Mouse (Mus musculus): Measurements from ENCODE around the gene Tbc1d24. TPM values are rescaled to one million over a fixed set of nuclear protein-coding genes. Genes with fewer than 3 reads are reported as not detected.

Gene Tbc1d24
- polyA plus RNA-seq, 1 experiment from 2014 or later = 8.6 TPM

- no peak overlapping the region for H3K9ac ChIP-seq
- H3K27me3 ChIP-seq = no peaks in the 10 kb centered on the region
- no peak overlapping the region for H3K4me2 ChIP-seq (replicated peaks)
- H3K4me1 ChIP-seq = peaks cover 20% of the 10 kb centered on the region
- no peak overlapping the region for H3K27ac ChIP-seq (replicated peaks)
- peaks cover 7% of the 10 kb centered on the region for H3K36me3 ChIP-seq
- H3K4me3 ChIP-seq (replicated peaks) = no peak overlapping the region
- H3K9me3 ChIP-seq (replicated peaks) = no peaks in the 10 kb centered on the region
- 78% methylated on average over 5 of the region's 5 CpGs for WGBS
- no peak for ATAC-seq (ENCODE audit: insufficient number of reproducible peaks, low FRiP score, low TSS enrichment, low read depth)
Measured at GRCm38 (mm10) chr17:24170729-24171128, 34.6 kb downstream of the Tbc1d24 start.

- Histone ChIP-seq H3K9ac (peak overlapping the region; percentile 94), H3K27me3 (no peaks in the 10 kb centered on the region), H3K36me3 (peaks cover 13% of the 10 kb centered on the region), H3K27ac (replicated peaks) (peak overlapping the region; percentile 99; the same call in 1 of the 2 replicates), H3K4me1 (peaks cover 21% of the 10 kb centered on the region), H3K4me3 (replicated peaks) (peak overlapping the region; percentile 67), H3K9me3 (replicated peaks) (no peaks in the 10 kb centered on the region), H3K4me2 (replicated peaks) (peak overlapping the region; percentile 81)
- no peak for ATAC-seq (ENCODE audit: insufficient number of reproducible peaks, low FRiP score, low TSS enrichment, low read depth)
- 45% methylated on average over 3 of the region's 3 CpGs for WGBS
Measured at GRCm38 (mm10) chr17:24170125-24170524, 35.2 kb downstream of the Tbc1d24 start.

- under 1% methylated on average over 58 of the region's 58 CpGs for whole genome bisulfite sequencing
Measured at GRCm38 (mm10) chr17:24169317-24170065, 35.9 kb downstream of the Tbc1d24 start, which contains the start of gene Atp6v0c. Gene Atp6v0c, minus strand, starts transcription at chr17:24169702.

GRCm38 (mm10) chr17:24168590-24169277 is 36.6 kb downstream of the Tbc1d24 start:
- peak overlapping the region; percentile 67 for H3K4me3 ChIP-seq (replicated peaks)
- H3K27ac ChIP-seq (replicated peaks) = peak overlapping the region; percentile 99
- H3K9me3 ChIP-seq (replicated peaks) = no peaks in the 10 kb centered on the region
- peaks cover 17% of the 10 kb centered on the region for H3K36me3 ChIP-seq
- peak overlapping the region; percentile 94 for H3K9ac ChIP-seq
- no peaks in the 10 kb centered on the region for H3K27me3 ChIP-seq
- peaks cover 27% of the 10 kb centered on the region for H3K4me1 ChIP-seq
- peak; percentile 35 for ATAC-seq (ENCODE audit: insufficient number of reproducible peaks, low FRiP score, low TSS enrichment, low read depth)
- WGBS = under 1% methylated on average over 38 of the region's 41 CpGs
- H3K4me2 ChIP-seq (replicated peaks) = peak overlapping the region; percentile 81

More at GRCm38 (mm10) chr17:24169317-24170065, 35.9 kb downstream of the Tbc1d24 start, which contains the start of gene Atp6v0c:
- H3K27ac ChIP-seq (replicated peaks) = peak within 1 kb of the TSS; percentile 99
- H3K4me1 ChIP-seq = peaks cover 26% of the 10 kb centered on the region
- no peaks in the 10 kb centered on the region for H3K9me3 ChIP-seq (replicated peaks)
- peaks cover 17% of the 10 kb centered on the region for H3K36me3 ChIP-seq
- H3K9ac ChIP-seq = peak within 1 kb of the TSS; percentile 94
- peak within 1 kb of the TSS; percentile 81 for H3K4me2 ChIP-seq (replicated peaks)
- no peaks in the 10 kb centered on the region for H3K27me3 ChIP-seq
- peak; percentile 92 for ATAC-seq (ENCODE audit: insufficient number of reproducible peaks, low FRiP score, low TSS enrichment, low read depth)
- H3K4me3 ChIP-seq (replicated peaks) = peak within 1 kb of the TSS; percentile 67

GRCm38 (mm10) chr17:24167891-24168505 is 37.4 kb downstream of the Tbc1d24 start:
- Histone ChIP-seq H3K9ac (peak overlapping the region; percentile 94), H3K4me3 (replicated peaks) (peak overlapping the region; percentile 67), H3K27ac (replicated peaks) (peak overlapping the region; percentile 99; the same call in 1 of the 2 replicates), H3K9me3 (replicated peaks) (no peaks in the 10 kb centered on the region), H3K4me2 (replicated peaks) (peak overlapping the region; percentile 81), H3K27me3 (no peaks in the 10 kb centered on the region), H3K36me3 (peaks cover 17% of the 10 kb centered on the region), H3K4me1 (peaks cover 32% of the 10 kb centered on the region)
- no peak for ATAC-seq (ENCODE audit: insufficient number of reproducible peaks, low FRiP score, low TSS enrichment, low read depth)
- 53% methylated on average over 7 of the region's 7 CpGs for WGBS

GRCm38 (mm10) chr17:24167120-24167519 is 38.2 kb downstream of the Tbc1d24 start:
- ATAC-seq (ENCODE audit: insufficient number of reproducible peaks, low FRiP score, low TSS enrichment, low read depth) = no peak
- Histone ChIP-seq H3K4me1 (peaks cover 38% of the 10 kb centered on the region), H3K9me3 (replicated peaks) (no peaks in the 10 kb centered on the region), H3K4me2 (replicated peaks) (no peak overlapping the region), H3K4me3 (replicated peaks) (no peak overlapping the region), H3K27me3 (no peaks in the 10 kb centered on the region), H3K27ac (replicated peaks) (no peak overlapping the region), H3K9ac (no peak overlapping the region), H3K36me3 (peaks cover 17% of the 10 kb centered on the region)
- WGBS = 81% methylated on average over 6 of the region's 6 CpGs

GRCm38 (mm10) chr17:24164566-24165259 is 40.6 kb downstream of the Tbc1d24 start:
- no peaks in the 10 kb centered on the region for H3K9me3 ChIP-seq (replicated peaks)
- H3K9ac ChIP-seq = no peak overlapping the region
- no peak overlapping the region for H3K4me3 ChIP-seq (replicated peaks)
- H3K4me2 ChIP-seq (replicated peaks) = no peak overlapping the region
- H3K27me3 ChIP-seq = no peaks in the 10 kb centered on the region
- peaks cover 31% of the 10 kb centered on the region for H3K4me1 ChIP-seq
- WGBS = 76% methylated on average over 11 of the region's 11 CpGs
- peaks cover 17% of the 10 kb centered on the region for H3K36me3 ChIP-seq
- no peak overlapping the region for H3K27ac ChIP-seq (replicated peaks)
- no peak for ATAC-seq (ENCODE audit: insufficient number of reproducible peaks, low FRiP score, low TSS enrichment, low read depth)

- H3K9ac ChIP-seq = peak within 1 kb of the TSS; percentile 79
- peak within 1 kb of the TSS; percentile 83 for H3K4me3 ChIP-seq (replicated peaks)
- no peaks in the 10 kb centered on the region for H3K27me3 ChIP-seq
- peaks cover 31% of the 10 kb centered on the region for H3K4me1 ChIP-seq
- H3K36me3 ChIP-seq = peaks cover 17% of the 10 kb centered on the region
- WGBS = under 1% methylated on average over 47 of the region's 47 CpGs
- ATAC-seq (ENCODE audit: insufficient number of reproducible peaks, low FRiP score, low TSS enrichment, low read depth) = peak; percentile 88
- no peaks in the 10 kb centered on the region for H3K9me3 ChIP-seq (replicated peaks)
- peak within 1 kb of the TSS; percentile 79 for H3K4me2 ChIP-seq (replicated peaks)
- peak within 1 kb of the TSS; percentile 90 for H3K27ac ChIP-seq (replicated peaks)
Measured at GRCm38 (mm10) chr17:24163176-24163962, 42.0 kb downstream of the Tbc1d24 start, which contains the start of gene Amdhd2. Gene Amdhd2, minus strand, starts transcription at chr17:24163766.

- Histone ChIP-seq H3K27ac (replicated peaks) (peak overlapping the region; percentile 90), H3K36me3 (peaks cover 22% of the 10 kb centered on the region), H3K9me3 (replicated peaks) (no peaks in the 10 kb centered on the region), H3K4me3 (replicated peaks) (peak overlapping the region; percentile 83), H3K4me2 (replicated peaks) (peak overlapping the region; percentile 79), H3K27me3 (no peaks in the 10 kb centered on the region), H3K4me1 (peaks cover 24% of the 10 kb centered on the region), H3K9ac (peak overlapping the region; percentile 79)
- WGBS = 22% methylated on average over 17 of the region's 17 CpGs
- ATAC-seq (ENCODE audit: insufficient number of reproducible peaks, low FRiP score, low TSS enrichment, low read depth) = no peak; the same call in 1 of the 2 replicates
Measured at GRCm38 (mm10) chr17:24162584-24163175, 42.7 kb downstream of the Tbc1d24 start.

GRCm38 (mm10) chr17:24161466-24161865 is 43.9 kb downstream of the Tbc1d24 start:
- H3K27me3 ChIP-seq = no peaks in the 10 kb centered on the region
- H3K4me1 ChIP-seq = peaks cover 18% of the 10 kb centered on the region
- H3K36me3 ChIP-seq = peaks cover 24% of the 10 kb centered on the region
- no peak for ATAC-seq (ENCODE audit: insufficient number of reproducible peaks, low FRiP score, low TSS enrichment, low read depth)
- H3K9me3 ChIP-seq (replicated peaks) = no peaks in the 10 kb centered on the region
- 71% methylated on average over 5 of the region's 5 CpGs for WGBS
- H3K27ac ChIP-seq (replicated peaks) = no peak overlapping the region
- H3K4me2 ChIP-seq (replicated peaks) = no peak overlapping the region
- no peak overlapping the region for H3K4me3 ChIP-seq (replicated peaks)
- H3K9ac ChIP-seq = no peak overlapping the region

All from embryonic facial prominence, embryonic 15.5 days (tissue).